Mouse (Mus musculus) c-Kit-positive CD71-positive TER-119-negative erythroid progenitor cells, embryonic 14.5 days (primary cell): ENCODE data around the gene Pak1ip1.
A peak's percentile ranks its signal among the peaks of the same experiment; 100 is the strongest.
"Not testable (repeated sequence)": the region's sequence is repeated elsewhere in the genome, so short reads cannot be mapped to it uniquely, and the experiment has no call there.

Source experiments
- DNase-seq: peaks from one replicate; pipeline ENCODE4 v3.0.0-alpha.2; 2013; ENCODE audit warnings: low read depth

Gene Pak1ip1

GRCm38 (mm10) chr13:41000926-41001639, at the start of gene Pak1ip1:
Pak1ip1 (plus strand) TSS chr13:41001023.
- peak; percentile 86 for DNase-seq

GRCm38 (mm10) chr13:40951386-40951976, 49.3 kb upstream of the Pak1ip1 start:
- no peak for DNase-seq

GRCm38 (mm10) chr13:40953231-40953630, 47.6 kb upstream of the Pak1ip1 start:
- no peak for DNase-seq

GRCm38 (mm10) chr13:40955773-40956172, 45.0 kb upstream of the Pak1ip1 start:
- no peak for DNase-seq

GRCm38 (mm10) chr13:40967609-40968008, 33.2 kb upstream of the Pak1ip1 start:
- DNase-seq, result no peak

GRCm38 (mm10) chr13:40968564-40968963, 32.3 kb upstream of the Pak1ip1 start:
- no peak for DNase-seq

GRCm38 (mm10) chr13:40969761-40970390, 30.9 kb upstream of the Pak1ip1 start:
- no peak for DNase-seq

- DNase-seq, result no peak
Measured at GRCm38 (mm10) chr13:40971261-40971660, 29.6 kb upstream of the Pak1ip1 start.

GRCm38 (mm10) chr13:40971831-40972230, 29.0 kb upstream of the Pak1ip1 start:
- no peak for DNase-seq

GRCm38 (mm10) chr13:40972976-40973375, 27.8 kb upstream of the Pak1ip1 start:
- no peak for DNase-seq

GRCm38 (mm10) chr13:40977609-40978008, 23.2 kb upstream of the Pak1ip1 start:
- DNase-seq, result no peak

GRCm38 (mm10) chr13:40978652-40979051, 22.2 kb upstream of the Pak1ip1 start:
- DNase-seq, result no peak

GRCm38 (mm10) chr13:40979321-40979720, 21.5 kb upstream of the Pak1ip1 start:
- no peak for DNase-seq

GRCm38 (mm10) chr13:40982759-40983158, 18.1 kb upstream of the Pak1ip1 start:
- no peak for DNase-seq

- no peak for DNase-seq
Measured at GRCm38 (mm10) chr13:40986081-40986480, 14.7 kb upstream of the Pak1ip1 start.

GRCm38 (mm10) chr13:40987608-40988303, 13.1 kb upstream of the Pak1ip1 start:
- DNase-seq, result not testable (repeated sequence)

- DNase-seq, result no peak
Measured at GRCm38 (mm10) chr13:40988418-40988817, 12.4 kb upstream of the Pak1ip1 start.

- DNase-seq, result no peak
Measured at GRCm38 (mm10) chr13:40994487-40995263, 6.1 kb upstream of the Pak1ip1 start.

GRCm38 (mm10) chr13:40998537-40998936, 2.3 kb upstream of the Pak1ip1 start:
- not testable (repeated sequence) for DNase-seq

GRCm38 (mm10) chr13:41000140-41000925, 490 bp upstream of the Pak1ip1 start:
- no peak for DNase-seq

- no peak for DNase-seq
Measured at GRCm38 (mm10) chr13:41002001-41002400, 1.2 kb downstream of the Pak1ip1 start.
